Mouse (Mus musculus): ENCODE results near the gene Terf2ip. TPM values are rescaled to one million over a fixed set of nuclear protein-coding genes. Genes with fewer than 3 reads are reported as not detected.

Terf2ip gene
- polyA plus RNA-seq, 1 experiment from 2014 or later: 34.8 TPM

- H3K4me3 ChIP-seq: no peak overlapping the region
- no peak overlapping the region for H3K27ac ChIP-seq
- H3K36me3 ChIP-seq: no peaks in the 10 kb centered on the region
- WGBS: 60% methylated on average over 6 of the region's 6 CpGs
- peaks cover 10% of the 10 kb centered on the region; the same call in 1 of the 2 replicates for H3K4me1 ChIP-seq (replicated peaks)
- DNase-seq (ENCODE audit: low spot score): no peak
- H3K27me3 ChIP-seq (ENCODE audit: insufficient read depth, poor library complexity, severe bottlenecking): no peaks in the 10 kb centered on the region
- H3K9me3 ChIP-seq: no peaks in the 10 kb centered on the region
These were observed 19.5 kb downstream of the Terf2ip start for GRCm38 (mm10) chr8:112030663-112031062.

DNA sequence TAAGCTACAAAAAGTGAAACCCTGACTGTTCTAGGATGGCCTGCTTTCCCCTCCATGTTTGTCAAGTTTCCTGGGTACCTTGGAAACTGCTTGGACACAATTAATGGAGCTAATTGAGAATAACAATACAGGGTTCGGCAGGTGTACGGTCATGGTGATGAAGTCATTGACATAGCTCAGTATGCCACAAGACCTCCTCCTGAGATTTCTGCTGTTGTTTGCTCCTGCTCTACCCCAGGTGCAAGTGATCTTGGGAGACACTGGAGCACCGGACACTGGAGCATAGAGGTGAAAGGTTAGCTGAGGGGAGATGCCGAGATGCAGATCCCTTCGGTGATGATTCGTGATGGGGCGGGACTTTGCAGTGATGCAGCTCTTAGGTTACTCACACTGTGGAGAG lies 21.9 kb downstream of the Terf2ip start:
- Histone ChIP-seq H3K27me3 (ENCODE audit: insufficient read depth, poor library complexity, severe bottlenecking) (no peaks in the 10 kb centered on the region), H3K9me3 (no peaks in the 10 kb centered on the region), H3K27ac (no peak overlapping the region), H3K36me3 (no peaks in the 10 kb centered on the region), H3K4me1 (replicated peaks) (peaks cover 7% of the 10 kb centered on the region; the same call in 1 of the 2 replicates), H3K4me3 (no peak overlapping the region)
- 42% methylated on average over 7 of the region's 7 CpGs for WGBS
- no peak for DNase-seq (ENCODE audit: low spot score)

DNA sequence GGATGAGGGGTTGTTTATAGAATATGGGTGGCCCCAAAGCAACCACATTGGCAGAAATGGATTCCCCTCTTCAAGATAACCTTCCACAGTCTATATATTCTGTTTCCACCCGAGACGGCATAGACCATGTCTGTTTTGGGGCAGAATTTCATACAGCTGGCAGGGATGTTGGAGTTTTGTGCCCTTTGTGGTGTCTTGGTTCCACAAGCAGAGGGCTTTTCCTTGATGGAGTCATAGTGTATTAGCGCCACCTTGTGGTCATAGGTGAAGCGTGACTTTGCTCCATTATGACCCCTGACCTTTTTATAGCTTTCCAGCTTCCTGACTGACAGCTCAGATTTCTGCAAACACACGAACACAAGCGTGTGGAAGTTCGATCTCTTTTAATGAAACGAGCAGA lies 23.4 kb downstream of the Terf2ip start:
- no peaks in the 10 kb centered on the region for H3K9me3 ChIP-seq
- H3K27ac ChIP-seq: no peak overlapping the region
- DNase-seq (ENCODE audit: low spot score): peak; percentile 65
- peaks cover 7% of the 10 kb centered on the region; the same call in 1 of the 2 replicates for H3K4me1 ChIP-seq (replicated peaks)
- 12% methylated on average over 8 of the region's 8 CpGs for WGBS
- H3K27me3 ChIP-seq (ENCODE audit: insufficient read depth, poor library complexity, severe bottlenecking): no peaks in the 10 kb centered on the region
- no peak overlapping the region for H3K4me3 ChIP-seq
- H3K36me3 ChIP-seq: no peaks in the 10 kb centered on the region

DNA sequence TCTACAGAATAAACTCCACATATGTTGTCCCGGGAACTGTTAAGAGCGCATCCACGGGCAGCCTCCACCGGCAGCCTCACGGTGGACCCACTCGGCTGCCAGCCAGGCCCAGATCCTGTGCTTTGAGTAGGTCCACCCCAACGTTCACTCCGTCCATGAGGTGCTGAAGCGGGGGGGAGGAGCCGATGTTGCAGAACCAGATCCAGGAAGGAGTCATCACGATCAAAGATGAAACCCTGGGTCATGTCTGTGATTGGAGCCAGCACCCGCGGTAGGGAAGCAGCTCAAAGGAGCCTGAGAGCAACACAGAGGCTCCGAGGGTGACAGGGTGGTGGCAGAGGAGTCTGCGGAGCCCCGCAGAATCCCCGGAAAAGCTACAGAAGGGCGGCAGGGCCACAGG lies 26.3 kb downstream of the Terf2ip start:
- H3K27me3 ChIP-seq (ENCODE audit: insufficient read depth, poor library complexity, severe bottlenecking): no peaks in the 10 kb centered on the region
- no peak overlapping the region for H3K27ac ChIP-seq
- H3K4me3 ChIP-seq: no peak overlapping the region
- H3K9me3 ChIP-seq: no peaks in the 10 kb centered on the region
- no peaks in the 10 kb centered on the region for H3K36me3 ChIP-seq
- H3K4me1 ChIP-seq (replicated peaks): peaks cover 7% of the 10 kb centered on the region; the same call in 1 of the 2 replicates
- WGBS: 85% methylated on average over 18 of the region's 18 CpGs
- DNase-seq (ENCODE audit: low spot score): no peak

DNA sequence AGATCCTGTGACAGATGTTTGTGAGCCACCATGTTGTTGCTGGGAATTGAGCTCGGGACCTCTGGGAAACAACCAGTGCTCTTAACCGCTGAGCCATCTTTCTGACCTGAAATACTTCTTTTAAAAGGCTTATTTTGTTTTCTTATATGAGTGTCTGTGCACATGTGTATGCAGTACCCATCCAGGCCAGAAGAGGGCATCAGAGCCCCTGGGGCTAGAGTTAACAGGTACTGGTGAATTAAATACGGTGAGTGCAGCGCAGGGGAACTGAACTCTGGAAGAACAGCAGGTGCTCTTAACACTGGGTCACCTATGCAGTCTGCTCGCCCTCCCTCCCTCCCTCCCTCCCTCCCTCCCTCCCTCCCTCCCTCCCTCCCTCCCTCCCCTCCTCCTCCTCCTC lies 34.0 kb downstream of the Terf2ip start:
- 84% methylated on average over 5 of the region's 5 CpGs for WGBS
- DNase-seq (ENCODE audit: low spot score): no peak
- H3K27ac ChIP-seq: no peak overlapping the region
- H3K27me3 ChIP-seq (ENCODE audit: insufficient read depth, poor library complexity, severe bottlenecking): no peaks in the 10 kb centered on the region
- H3K9me3 ChIP-seq: no peaks in the 10 kb centered on the region
- H3K4me3 ChIP-seq: no peak overlapping the region
- H3K4me1 ChIP-seq (replicated peaks): no peaks in the 10 kb centered on the region
- no peaks in the 10 kb centered on the region for H3K36me3 ChIP-seq

DNA sequence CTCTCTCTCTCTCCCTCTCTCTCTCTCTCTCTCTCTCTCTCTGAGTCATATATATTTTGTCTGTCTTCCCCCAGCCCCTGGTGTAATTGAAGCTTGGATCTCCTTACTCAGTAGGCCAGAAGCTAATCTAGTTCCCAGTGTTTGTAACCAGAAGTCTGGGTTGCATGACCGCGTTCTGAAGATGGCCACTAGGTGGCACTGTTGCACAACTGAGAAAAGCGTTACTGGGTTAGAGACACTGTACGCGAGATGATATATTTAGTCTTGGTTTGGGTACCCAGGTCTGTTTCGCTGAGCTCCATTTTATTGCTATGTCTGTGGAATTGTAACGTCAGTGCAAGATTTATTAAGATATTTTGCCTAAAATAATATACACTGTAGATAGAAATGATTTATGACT lies 34.7 kb downstream of the Terf2ip start:
- H3K27ac ChIP-seq: no peak overlapping the region
- WGBS: 10% methylated on average over 7 of the region's 7 CpGs
- H3K9me3 ChIP-seq: no peaks in the 10 kb centered on the region
- H3K4me1 ChIP-seq (replicated peaks): no peaks in the 10 kb centered on the region
- no peak overlapping the region for H3K4me3 ChIP-seq
- no peaks in the 10 kb centered on the region for H3K27me3 ChIP-seq (ENCODE audit: insufficient read depth, poor library complexity, severe bottlenecking)
- no peaks in the 10 kb centered on the region for H3K36me3 ChIP-seq
- peak; percentile 84 for DNase-seq (ENCODE audit: low spot score)

DNA sequence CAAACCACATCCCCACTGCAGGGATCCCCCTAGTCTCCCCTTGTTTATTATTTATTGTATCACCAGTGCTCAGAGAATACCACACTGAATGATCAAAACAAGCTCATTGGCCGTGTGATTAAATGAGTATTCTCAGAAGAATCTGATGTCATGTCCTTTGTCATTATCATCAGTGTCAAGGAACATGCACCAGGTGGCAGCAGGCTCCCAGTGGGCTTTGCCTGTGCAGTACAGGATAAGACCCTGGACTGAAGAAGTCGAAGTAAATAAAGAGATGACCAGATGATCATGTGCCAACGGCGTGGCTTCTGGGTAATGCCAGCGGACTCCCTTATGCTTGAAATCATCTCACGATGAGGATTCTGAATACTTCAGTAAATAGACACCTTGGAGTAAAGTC lies 37.1 kb downstream of the Terf2ip start:
- Histone ChIP-seq H3K9me3 (no peaks in the 10 kb centered on the region), H3K27ac (no peak overlapping the region), H3K27me3 (ENCODE audit: insufficient read depth, poor library complexity, severe bottlenecking) (no peaks in the 10 kb centered on the region), H3K4me1 (replicated peaks) (no peaks in the 10 kb centered on the region), H3K36me3 (no peaks in the 10 kb centered on the region), H3K4me3 (no peak overlapping the region)
- 86% methylated on average over 6 of the region's 6 CpGs for WGBS
- no peak for DNase-seq (ENCODE audit: low spot score)

GRCm38 (mm10) chr8:112049984-112050383 lies 38.8 kb downstream of the Terf2ip start:
- DNase-seq (ENCODE audit: low spot score): no peak
- Histone ChIP-seq H3K27ac (no peak overlapping the region), H3K36me3 (no peaks in the 10 kb centered on the region), H3K9me3 (no peaks in the 10 kb centered on the region), H3K4me3 (no peak overlapping the region), H3K27me3 (ENCODE audit: insufficient read depth, poor library complexity, severe bottlenecking) (no peaks in the 10 kb centered on the region), H3K4me1 (replicated peaks) (no peaks in the 10 kb centered on the region)
- WGBS: 80% methylated on average over 6 of the region's 6 CpGs

- no peak overlapping the region for H3K27ac ChIP-seq
- WGBS: 77% methylated on average over 9 of the region's 9 CpGs
- H3K36me3 ChIP-seq: no peaks in the 10 kb centered on the region
- no peaks in the 10 kb centered on the region for H3K9me3 ChIP-seq
- H3K4me3 ChIP-seq: no peak overlapping the region
- no peak for DNase-seq (ENCODE audit: low spot score)
- no peaks in the 10 kb centered on the region for H3K27me3 ChIP-seq (ENCODE audit: insufficient read depth, poor library complexity, severe bottlenecking)
- H3K4me1 ChIP-seq (replicated peaks): no peaks in the 10 kb centered on the region
These were observed 40.3 kb downstream of the Terf2ip start for GRCm38 (mm10) chr8:112051537-112051936.

- Histone ChIP-seq H3K4me3 (no peak overlapping the region), H3K9me3 (no peaks in the 10 kb centered on the region), H3K4me1 (replicated peaks) (no peaks in the 10 kb centered on the region), H3K36me3 (no peaks in the 10 kb centered on the region), H3K27me3 (ENCODE audit: insufficient read depth, poor library complexity, severe bottlenecking) (no peaks in the 10 kb centered on the region), H3K27ac (no peak overlapping the region)
- no peak for DNase-seq (ENCODE audit: low spot score)
These were observed 43.3 kb downstream of the Terf2ip start for GRCm38 (mm10) chr8:112054456-112054855.

DNA sequence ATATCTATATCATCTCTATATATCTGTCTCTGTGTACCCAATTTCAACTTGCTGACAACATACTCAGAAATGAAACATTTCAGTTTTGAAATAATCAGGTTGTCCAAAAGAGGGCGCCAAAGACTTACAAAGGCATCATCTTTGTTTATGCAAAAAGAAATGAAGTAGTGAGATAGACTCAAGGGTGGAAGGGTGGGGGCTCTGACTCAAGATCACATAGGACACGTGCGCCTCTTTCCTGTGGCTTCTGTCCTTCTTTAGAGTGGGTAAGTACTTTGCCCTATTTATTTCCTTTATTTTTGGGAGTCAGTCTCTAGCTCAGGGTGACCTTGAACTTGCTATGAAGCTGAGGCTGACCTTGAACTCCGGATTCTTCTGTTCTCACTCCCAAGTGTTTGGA lies 50.2 kb downstream of the Terf2ip start:
- WGBS: 39% methylated on average over 4 of the region's 4 CpGs
- no peaks in the 10 kb centered on the region for H3K27me3 ChIP-seq (ENCODE audit: insufficient read depth, poor library complexity, severe bottlenecking)
- H3K4me1 ChIP-seq (replicated peaks): no peaks in the 10 kb centered on the region
- H3K9me3 ChIP-seq: no peaks in the 10 kb centered on the region
- no peak for DNase-seq (ENCODE audit: low spot score)
- no peaks in the 10 kb centered on the region for H3K36me3 ChIP-seq
- H3K27ac ChIP-seq: no peak overlapping the region
- H3K4me3 ChIP-seq: no peak overlapping the region

Other genes with a start within 250 kb of the Terf2ip start
- gene Cfdp1, start 157.1 kb upstream of the Terf2ip start, polyA plus RNA-seq (2016; fragmentation: Nextera tagmentation; extraction: Ambion mirVana): 171 and 215 TPM in 2 replicates
- gene Tmem170, start 134.6 kb upstream of the Terf2ip start, polyA plus RNA-seq (2016; fragmentation: Nextera tagmentation; extraction: Ambion mirVana): 8.4 and 10.7 TPM in 2 replicates
- 4.6 and 4.9 TPM in 2 replicates for gene Chst5, start 101.0 kb upstream of the Terf2ip start, polyA plus RNA-seq (2016; fragmentation: Nextera tagmentation; extraction: Ambion mirVana)
- gene Tmem231, start 77.5 kb upstream of the Terf2ip start, polyA plus RNA-seq (2016; fragmentation: Nextera tagmentation; extraction: Ambion mirVana): 24.4 and 27.4 TPM in 2 replicates
- gene Gabarapl2, start 70.7 kb upstream of the Terf2ip start, polyA plus RNA-seq (2016; fragmentation: Nextera tagmentation; extraction: Ambion mirVana): 235 and 314 TPM in 2 replicates
- 12.1 and 15.5 TPM in 2 replicates for gene Adat1, start 19.1 kb upstream of the Terf2ip start, polyA plus RNA-seq (2016; fragmentation: Nextera tagmentation; extraction: Ambion mirVana)
- gene Kars, start 75 bp upstream of the Terf2ip start, polyA plus RNA-seq (2016; fragmentation: Nextera tagmentation; extraction: Ambion mirVana): 216 and 246 TPM in 2 replicates
- 0.46 and 0.85 TPM in 2 replicates for gene Gm6793, start 3.6 kb downstream of the Terf2ip start, polyA plus RNA-seq (2016; fragmentation: Nextera tagmentation; extraction: Ambion mirVana)